Mouse (Mus musculus) stomach, postnatal 0 days (tissue): ENCODE measurements around the gene Mrpl36. TPM values are rescaled to one million over a fixed set of nuclear protein-coding genes. Genes with fewer than 3 reads are reported as not detected.
A peak's percentile ranks its signal among the peaks of the same experiment; 100 is the strongest.

ENCODE experiments used
- ATAC-seq: fragments of 200-750 bp; cut with Nextera tagmentation; 2 replicates; pipeline ENCODE4 v1.8.0; 2017; ENCODE audit not compliant: low FRiP score, low TSS enrichment
- DNase-seq: peaks from one replicate; pipeline ENCODE4 v3.0.0-alpha.2; 2016; ENCODE audit warnings: low spot score
- H3K27ac ChIP-seq: fragments of 300-500 bp; sonication (generic); replicated peaks from 2 replicates; pipeline ENCODE4 v1.5.1; 2014; ENCODE audit warnings: mild to moderate bottlenecking, control low read depth
- H3K27me3 ChIP-seq: fragments of 300-500 bp; sonication (generic); 2 replicates; pipeline ENCODE4 v1.6.1; 2014; ENCODE audit warnings: low read length; ENCODE audit not compliant: control insufficient read depth, insufficient read depth
- H3K36me3 ChIP-seq: fragments of 300-500 bp; sonication (generic); 2 replicates; pipeline ENCODE4 v1.6.1; 2014; ENCODE audit warnings: low read length, mixed read lengths; ENCODE audit not compliant: control insufficient read depth, insufficient read depth
- H3K4me1 ChIP-seq: fragments of 300-500 bp; sonication (generic); replicated peaks from 2 replicates; pipeline ENCODE4 v1.6.1; 2014; ENCODE audit warnings: antibody characterized with exemption; ENCODE audit not compliant: control insufficient read depth, insufficient read depth
- H3K4me2 ChIP-seq: fragments of 300-500 bp; sonication (generic); replicated peaks from 2 replicates; pipeline ENCODE4 v1.6.1; 2014; ENCODE audit warnings: low read depth, mild to moderate bottlenecking, control low read depth, moderate library complexity
- H3K4me3 ChIP-seq: fragments of 300-500 bp; sonication (generic); 2 replicates; pipeline ENCODE4 v1.5.1; 2014; ENCODE audit warnings: low read depth, low read length, control low read depth
- H3K9ac ChIP-seq: fragments of 300-500 bp; sonication (generic); 2 replicates; pipeline ENCODE4 v1.6.1; 2014; ENCODE audit warnings: mild to moderate bottlenecking, low read length, control low read depth, mixed read lengths
- H3K9me3 ChIP-seq: fragments of 300-500 bp; sonication (generic); 2 replicates; pipeline ENCODE4 v1.6.1; 2016; ENCODE audit warnings: low read length; ENCODE audit not compliant: control insufficient read depth
- CTCF ChIP-seq: IDR thresholded peaks from 2 replicates; pipeline ENCODE4 v1.5.1; 2016; ENCODE audit warnings: antibody characterized with exemption, low read depth, mild to moderate bottlenecking, moderate library complexity
- EP300 ChIP-seq: optimal IDR thresholded peaks from 2 replicates; pipeline ENCODE3; 2016; ENCODE audit warnings: antibody characterized with exemption
- WGBS: fragments of 180-500 bp; shearing (Covaris S2); extraction: QIAGEN DNeasy Blood & Tissue Kit; methylation state at CpG from one replicate; pipeline ENCODE4 v1.1.7; 2014; 5-methylcytosine and 5-hydroxymethylcytosine counted together
- polyA plus RNA-seq: library from polyadenylated mRNA; unstranded; fragments of >200 nt; fragmentation: Nextera tagmentation; extraction: Ambion mirVana; gene quantifications from 2 replicates; pipeline ENCODE4 v1.2.1, GENCODE M21; 2015

Gene Mrpl36
- 124 and 133 TPM in 2 replicates for polyA plus RNA-seq

- peak; percentile 90 for ATAC-seq
- DNase-seq, result peak; percentile 90
- 0 out of 2 replicates have a peak, but pooled peaks cover 3% of the 10 kb centered on the region for H3K4me1 ChIP-seq
- H3K9ac ChIP-seq, result peak within 1 kb of the TSS; percentile 81
- peak within 1 kb of the TSS; percentile 84 for H3K27ac ChIP-seq
- H3K27me3 ChIP-seq, result no peaks in the 10 kb centered on the region
- H3K4me3 ChIP-seq, result peak within 1 kb of the TSS; percentile 82
- under 1% methylated on average over 45 of the region's 45 CpGs for WGBS
- peak within 1 kb of the TSS; percentile 58 for H3K4me2 ChIP-seq
- H3K9me3 ChIP-seq, result no peaks in the 10 kb centered on the region
- TF ChIP-seq CTCF (no peak), EP300 (no peak)
- H3K36me3 ChIP-seq, result peaks cover 2% of the 10 kb centered on the region; the same call in 1 of the 2 replicates
Measured at GRCm38 (mm10) chr13:73327827-73328698, at the start of gene Mrpl36, which contains the start of gene Ndufs6. Gene Mrpl36 (plus strand): TSS chr13:73328513. Gene Ndufs6 (minus strand): TSS chr13:73328542.

DNA sequence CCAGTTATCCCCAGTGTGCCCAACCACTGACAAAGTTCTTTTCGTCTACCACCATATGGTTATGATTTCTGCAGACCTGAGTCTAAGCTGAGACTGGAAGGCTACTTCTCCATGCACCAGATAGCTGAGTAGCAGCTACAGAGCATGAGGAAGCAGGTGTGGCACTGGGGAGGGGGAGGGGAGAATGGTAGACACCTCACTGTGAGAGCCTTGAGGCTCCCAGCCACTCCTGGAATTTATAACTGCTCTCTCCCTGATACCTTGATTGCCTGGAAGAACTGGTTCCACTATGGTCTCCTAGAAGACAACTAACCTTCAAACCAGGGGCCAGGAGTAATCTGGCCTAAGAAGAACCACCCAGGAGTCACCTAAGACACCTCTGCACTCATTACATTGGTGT is 49.1 kb upstream of the Mrpl36 start:
- Histone ChIP-seq H3K9ac (no peak overlapping the region), H3K27ac (no peak overlapping the region), H3K4me3 (no peak overlapping the region), H3K9me3 (no peaks in the 10 kb centered on the region), H3K4me1 (no peaks in the 10 kb centered on the region), H3K4me2 (no peak overlapping the region), H3K27me3 (peaks cover 2% of the 10 kb centered on the region; the same call in 1 of the 2 replicates), H3K36me3 (no peaks in the 10 kb centered on the region)
- 59% methylated on average over 1 of the region's 1 CpGs for WGBS
- no peak for ATAC-seq
- TF ChIP-seq EP300 (no peak), CTCF (no peak)
- no peak for DNase-seq

GRCm38 (mm10) chr13:73282407-73282806 is 45.9 kb upstream of the Mrpl36 start:
- TF ChIP-seq EP300 (no peak), CTCF (no peak)
- ATAC-seq, result no peak
- H3K9ac ChIP-seq, result no peak overlapping the region

DNA sequence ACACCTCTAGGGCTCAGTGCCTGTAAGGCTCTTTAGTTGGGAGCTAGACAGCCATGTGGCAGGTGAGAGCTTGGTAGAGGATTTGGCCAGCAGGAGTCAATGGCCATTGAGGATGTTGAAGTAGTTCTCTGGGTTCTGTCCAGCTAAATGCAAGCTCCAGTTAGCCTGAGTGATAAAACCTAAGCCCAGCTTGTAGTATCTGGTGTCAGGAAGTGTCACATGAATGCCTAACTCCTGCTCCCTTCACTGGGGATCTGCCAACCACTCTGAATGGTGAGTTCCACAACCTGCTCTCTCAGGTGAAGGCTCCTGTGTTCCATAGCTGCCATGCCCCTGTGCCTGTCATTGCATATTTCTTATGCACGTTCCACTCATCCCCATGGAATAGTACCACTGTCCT is 44.8 kb upstream of the Mrpl36 start:
- ATAC-seq, result no peak
- DNase-seq, result no peak
- Histone ChIP-seq H3K4me1 (no peaks in the 10 kb centered on the region), H3K36me3 (no peaks in the 10 kb centered on the region), H3K27ac (no peak overlapping the region), H3K9me3 (no peaks in the 10 kb centered on the region), H3K4me3 (no peak overlapping the region), H3K9ac (no peak overlapping the region), H3K27me3 (no peaks in the 10 kb centered on the region; the same call in 1 of the 2 replicates), H3K4me2 (no peak overlapping the region)
- TF ChIP-seq EP300 (no peak), CTCF (no peak)
- WGBS, result 91% methylated on average over 1 of the region's 1 CpGs

More at GRCm38 (mm10) chr13:73282407-73282806, 45.9 kb upstream of the Mrpl36 start:
- Histone ChIP-seq H3K9me3 (no peaks in the 10 kb centered on the region), H3K36me3 (no peaks in the 10 kb centered on the region), H3K4me3 (no peak overlapping the region), H3K4me1 (no peaks in the 10 kb centered on the region), H3K4me2 (no peak overlapping the region), H3K27me3 (no peaks in the 10 kb centered on the region), H3K27ac (no peak overlapping the region)
- DNase-seq, result no peak
- WGBS, result 67% methylated on average over 2 of the region's 2 CpGs

GRCm38 (mm10) chr13:73290206-73290605 is 38.1 kb upstream of the Mrpl36 start:
- H3K4me3 ChIP-seq, result no peak overlapping the region
- TF ChIP-seq EP300 (no peak), CTCF (no peak)
- H3K27me3 ChIP-seq, result no peaks in the 10 kb centered on the region; the same call in 1 of the 2 replicates
- no peak overlapping the region for H3K27ac ChIP-seq
- WGBS, result 64% methylated on average over 6 of the region's 6 CpGs
- no peaks in the 10 kb centered on the region for H3K36me3 ChIP-seq
- H3K4me2 ChIP-seq, result no peak overlapping the region
- H3K4me1 ChIP-seq, result no peaks in the 10 kb centered on the region
- ATAC-seq, result peak; percentile 82
- H3K9ac ChIP-seq, result no peak overlapping the region
- no peaks in the 10 kb centered on the region for H3K9me3 ChIP-seq
- peak; percentile 28 for DNase-seq

- DNase-seq (no peak), ATAC-seq (no peak)
- no peak overlapping the region for H3K9ac ChIP-seq
- H3K36me3 ChIP-seq, result no peaks in the 10 kb centered on the region
- no peaks in the 10 kb centered on the region; the same call in 1 of the 2 replicates for H3K27me3 ChIP-seq
- H3K9me3 ChIP-seq, result no peaks in the 10 kb centered on the region
- WGBS, result 28% methylated on average over 2 of the region's 2 CpGs
- H3K4me2 ChIP-seq, result no peak overlapping the region
- H3K27ac ChIP-seq, result no peak overlapping the region
- no peak for TF ChIP-seq EP300
- TF ChIP-seq CTCF, result no peak
- H3K4me1 ChIP-seq, result no peaks in the 10 kb centered on the region
- H3K4me3 ChIP-seq, result no peak overlapping the region
Measured at GRCm38 (mm10) chr13:73291102-73291501, 37.2 kb upstream of the Mrpl36 start.
